Mouse (Mus musculus) E14TG2a.4 (cell line): Measurements from ENCODE around the gene Map3k4.

ENCODE experiments used
- H3K27me3 ChIP-seq: 2 replicates; pipeline ENCODE4 v1.6.1; 2014; ENCODE audit warnings: low read length, control low read depth; ENCODE audit not compliant: insufficient read depth
- H3K36me3 ChIP-seq: 2 replicates; pipeline ENCODE4 v1.6.1; 2014; ENCODE audit warnings: low read length, control low read depth; ENCODE audit not compliant: insufficient read depth
- H3K4me1 ChIP-seq: replicated peaks from 2 replicates; pipeline ENCODE4 v1.6.1; 2014; ENCODE audit warnings: low read depth, low read length, control low read depth
- H3K4me3 ChIP-seq: replicated peaks from 2 replicates; pipeline ENCODE4 v1.5.1; 2014; ENCODE audit warnings: mild to moderate bottlenecking, low read length
- H3K9me3 ChIP-seq: 2 replicates; pipeline ENCODE4 v1.6.1; 2014; ENCODE audit warnings: low read length, control low read depth
- CTCF ChIP-seq: conservative IDR thresholded peaks from 2 replicates; pipeline ENCODE4 v1.5.1; 2014; ENCODE audit warnings: low read length
- NANOG ChIP-seq: IDR thresholded peaks from 2 replicates; pipeline ENCODE4 v1.6.1; 2014; ENCODE audit warnings: borderline replicate concordance, low read length, mixed read lengths
- POU5F1 ChIP-seq: IDR thresholded peaks from 2 replicates; pipeline ENCODE4 v1.6.1; 2014; ENCODE audit warnings: low read length, borderline replicate concordance

The Map3k4 gene

GRCm38 (mm10) chr17:12343702-12344376, 25.2 kb upstream of the Map3k4 start:
- Histone ChIP-seq H3K36me3 (no peaks in the 10 kb centered on the region), H3K4me3 (no peak overlapping the region), H3K4me1 (peaks cover 13% of the 10 kb centered on the region), H3K9me3 (peaks cover 7% of the 10 kb centered on the region; the same call in 1 of the 2 replicates), H3K27me3 (no peaks in the 10 kb centered on the region)
- TF ChIP-seq CTCF (no peak), NANOG (no peak)

- no peaks in the 10 kb centered on the region for H3K4me1 ChIP-seq
- H3K4me3 ChIP-seq: no peak overlapping the region
- peaks cover 7% of the 10 kb centered on the region; the same call in 1 of the 2 replicates for H3K9me3 ChIP-seq
- H3K27me3 ChIP-seq: no peaks in the 10 kb centered on the region
- no peak for TF ChIP-seq CTCF
- TF ChIP-seq NANOG: no peak
- TF ChIP-seq POU5F1: no peak
- H3K36me3 ChIP-seq: no peaks in the 10 kb centered on the region
Measured at GRCm38 (mm10) chr17:12337156-12337555, 18.6 kb upstream of the Map3k4 start.

- no peak for TF ChIP-seq NANOG
- no peak for TF ChIP-seq CTCF
- TF ChIP-seq POU5F1: no peak
- no peaks in the 10 kb centered on the region for H3K27me3 ChIP-seq
- H3K4me3 ChIP-seq: no peak overlapping the region
- no peaks in the 10 kb centered on the region for H3K4me1 ChIP-seq
- no peaks in the 10 kb centered on the region for H3K36me3 ChIP-seq
- H3K9me3 ChIP-seq: peaks cover 7% of the 10 kb centered on the region; the same call in 1 of the 2 replicates
Measured at GRCm38 (mm10) chr17:12336073-12336868, 17.7 kb upstream of the Map3k4 start.

- H3K9me3 ChIP-seq: peaks cover 7% of the 10 kb centered on the region; the same call in 1 of the 2 replicates
- no peaks in the 10 kb centered on the region for H3K36me3 ChIP-seq
- TF ChIP-seq POU5F1: no peak
- TF ChIP-seq NANOG: no peak
- TF ChIP-seq CTCF: no peak
- no peak overlapping the region for H3K4me3 ChIP-seq
- no peaks in the 10 kb centered on the region for H3K27me3 ChIP-seq
- H3K4me1 ChIP-seq: no peaks in the 10 kb centered on the region
Measured at GRCm38 (mm10) chr17:12335115-12335514, 16.5 kb upstream of the Map3k4 start.

- peaks cover 4% of the 10 kb centered on the region; the same call in 1 of the 2 replicates for H3K4me1 ChIP-seq
- H3K36me3 ChIP-seq: no peaks in the 10 kb centered on the region
- no peak overlapping the region for H3K4me3 ChIP-seq
- no peaks in the 10 kb centered on the region for H3K9me3 ChIP-seq
- TF ChIP-seq CTCF: no peak
- no peak for TF ChIP-seq NANOG
- no peak for TF ChIP-seq POU5F1
- no peaks in the 10 kb centered on the region for H3K27me3 ChIP-seq
Measured at GRCm38 (mm10) chr17:12327847-12328518, 9.4 kb upstream of the Map3k4 start.

- H3K4me1 ChIP-seq: peaks cover 35% of the 10 kb centered on the region
- TF ChIP-seq CTCF (no peak), NANOG (no peak), POU5F1 (no peak)
- H3K36me3 ChIP-seq: peaks cover 4% of the 10 kb centered on the region; the same call in 1 of the 2 replicates
- no peaks in the 10 kb centered on the region for H3K27me3 ChIP-seq
- H3K4me3 ChIP-seq: no peak overlapping the region
- no peaks in the 10 kb centered on the region for H3K9me3 ChIP-seq
Measured at GRCm38 (mm10) chr17:12319786-12320185, 1.2 kb upstream of the Map3k4 start.

GRCm38 (mm10) chr17:12317954-12318651, 493 bp downstream of the Map3k4 start:
- Histone ChIP-seq H3K4me1 (peaks cover 47% of the 10 kb centered on the region), H3K4me3 (peak overlapping the region; percentile 99), H3K36me3 (peaks cover 4% of the 10 kb centered on the region; the same call in 1 of the 2 replicates), H3K9me3 (no peaks in the 10 kb centered on the region), H3K27me3 (no peaks in the 10 kb centered on the region)
- TF ChIP-seq POU5F1 (no peak), CTCF (no peak), NANOG (no peak)

GRCm38 (mm10) chr17:12317607-12317953, 1.0 kb downstream of the Map3k4 start:
- H3K4me3 ChIP-seq: peak overlapping the region; percentile 99
- H3K4me1 ChIP-seq: peaks cover 47% of the 10 kb centered on the region
- no peak for TF ChIP-seq POU5F1
- TF ChIP-seq NANOG: no peak
- no peak for TF ChIP-seq CTCF
- H3K27me3 ChIP-seq: no peaks in the 10 kb centered on the region
- no peaks in the 10 kb centered on the region for H3K9me3 ChIP-seq
- peaks cover 4% of the 10 kb centered on the region; the same call in 1 of the 2 replicates for H3K36me3 ChIP-seq
